Mouse (Mus musculus) stomach, embryonic 14.5 days (tissue): ENCODE data around the gene Ubap1l. TPM values are rescaled to one million over a fixed set of nuclear protein-coding genes. Genes with fewer than 3 reads are reported as not detected.

Experiments
- polyA plus RNA-seq: library from polyadenylated mRNA; unstranded; fragments of >200 nt; fragmentation: Nextera tagmentation; extraction: Ambion mirVana; gene quantifications from 2 replicates; pipeline ENCODE4 v1.2.1, GENCODE M21; 2014

Gene Ubap1l
- polyA plus RNA-seq, 1 experiment from 2014 or later: 0.77 TPM

Other genes starting within 250 kb of the Ubap1l start
- 2.0 and 2.7 TPM in 2 replicates for gene Igdcc3, start 219.9 kb upstream of the Ubap1l start, polyA plus RNA-seq
- gene Parp16, start 165.7 kb upstream of the Ubap1l start, polyA plus RNA-seq: 6.0 and 6.4 TPM in 2 replicates
- gene Cilp, start 95.9 kb upstream of the Ubap1l start, polyA plus RNA-seq: 0.78 and 1.0 TPM in 2 replicates
- 50.7 and 56.7 TPM in 2 replicates for gene Clpx, start 66.8 kb upstream of the Ubap1l start, polyA plus RNA-seq
- 10.5 and 10.8 TPM in 2 replicates for gene Pdcd7, start 14.9 kb upstream of the Ubap1l start, polyA plus RNA-seq
- gene Kbtbd13, start 30.6 kb downstream of the Ubap1l start, polyA plus RNA-seq: 0.38 and 0.43 TPM in 2 replicates
- 5.2 and 7.0 TPM in 2 replicates for gene Rasl12, start 37.5 kb downstream of the Ubap1l start, polyA plus RNA-seq
- not detected in 2 replicates for gene Slc51b, start 61.9 kb downstream of the Ubap1l start, polyA plus RNA-seq
- gene Mtfmt, start 74.7 kb downstream of the Ubap1l start, polyA plus RNA-seq: 19.0 and 24.1 TPM in 2 replicates
- gene Spg21, start 99.9 kb downstream of the Ubap1l start, polyA plus RNA-seq: 94.8 and 96.4 TPM in 2 replicates
- gene Ankdd1a, start 159.2 kb downstream of the Ubap1l start, polyA plus RNA-seq: not detected in 2 replicates
- gene Plekho2, start 219.0 kb downstream of the Ubap1l start, polyA plus RNA-seq: 17.2 and 21.2 TPM in 2 replicates
- 9.9 and 11.0 TPM in 2 replicates for gene Pif1, start 226.1 kb downstream of the Ubap1l start, polyA plus RNA-seq